Mouse (Mus musculus) fibroblast of lung, adult 2 months (primary cell): ENCODE results near the gene Angel2.
"Not testable (repeated sequence)": the region's sequence is repeated elsewhere in the genome, so short reads cannot be mapped to it uniquely, and the experiment has no call there.

Experiments used
- DNase-seq: peaks from one replicate; pipeline ENCODE4 v3.0.0-alpha.2; 2011; ENCODE audit warnings: low read depth

Gene Angel2

GRCm38 (mm10) chr1:190924812-190925211 lies at the start of gene Angel2:
Angel2 (plus strand) TSS chr1:190925112.
- not testable (repeated sequence) for DNase-seq

GRCm38 (mm10) chr1:190875751-190876150 lies 49.2 kb upstream of the Angel2 start:
- no peak for DNase-seq

GRCm38 (mm10) chr1:190880638-190881037 lies 44.3 kb upstream of the Angel2 start:
- DNase-seq: no peak

GRCm38 (mm10) chr1:190881422-190881821 lies 43.5 kb upstream of the Angel2 start:
- DNase-seq: peak; percentile 36

- DNase-seq: no peak
Measured at GRCm38 (mm10) chr1:190886014-190886413, 38.9 kb upstream of the Angel2 start.

GRCm38 (mm10) chr1:190888031-190888430 lies 36.9 kb upstream of the Angel2 start:
- DNase-seq: no peak

- no peak for DNase-seq
Measured at GRCm38 (mm10) chr1:190888646-190889045, 36.3 kb upstream of the Angel2 start.

GRCm38 (mm10) chr1:190893559-190894167 lies 31.2 kb upstream of the Angel2 start:
- DNase-seq: no peak

- DNase-seq: no peak
Measured at GRCm38 (mm10) chr1:190898186-190898585, 26.7 kb upstream of the Angel2 start.

- DNase-seq: no peak
Measured at GRCm38 (mm10) chr1:190898899-190899575, 25.9 kb upstream of the Angel2 start.

- no peak for DNase-seq
Measured at GRCm38 (mm10) chr1:190901082-190901481, 23.8 kb upstream of the Angel2 start.

GRCm38 (mm10) chr1:190904136-190904535 lies 20.8 kb upstream of the Angel2 start:
- no peak for DNase-seq

- DNase-seq: no peak
Measured at GRCm38 (mm10) chr1:190904714-190905113, 20.2 kb upstream of the Angel2 start.

GRCm38 (mm10) chr1:190910836-190911235 lies 14.1 kb upstream of the Angel2 start:
- DNase-seq: no peak

GRCm38 (mm10) chr1:190911415-190912123 lies 13.3 kb upstream of the Angel2 start, which contains the start of gene Rps6kc1:
Rps6kc1 (minus strand) TSS chr1:190911770.
- DNase-seq: peak; percentile 62

GRCm38 (mm10) chr1:190912623-190913022 lies 12.3 kb upstream of the Angel2 start:
- DNase-seq: peak; percentile 18

GRCm38 (mm10) chr1:190918938-190919337 lies 6.0 kb upstream of the Angel2 start:
- DNase-seq: no peak

GRCm38 (mm10) chr1:190919725-190920469 lies 5.0 kb upstream of the Angel2 start:
- DNase-seq: no peak

- DNase-seq: no peak
Measured at GRCm38 (mm10) chr1:190927311-190927710, 2.4 kb downstream of the Angel2 start.

GRCm38 (mm10) chr1:190927751-190928369 lies 2.9 kb downstream of the Angel2 start:
- DNase-seq: no peak

GRCm38 (mm10) chr1:190928370-190929009 lies 3.6 kb downstream of the Angel2 start:
- DNase-seq: peak; percentile 94
